Mouse (Mus musculus) MEL (cell line): ENCODE data around the gene Gm20812. TPM values are rescaled to one million over a fixed set of nuclear protein-coding genes. Genes with fewer than 3 reads are reported as not detected.
"Not testable (repeated sequence)": the region's sequence is repeated elsewhere in the genome, so short reads cannot be mapped to it uniquely, and the experiment has no call there.

Experiments
- DNase-seq: peaks from one replicate; pipeline ENCODE4 v3.0.0; 2011; ENCODE audit warnings: low read depth, low spot score
- H3K27ac ChIP-seq: 2 replicates; pipeline ENCODE4 v1.5.1; 2012; ENCODE audit warnings: low read depth, mild to moderate bottlenecking, control low read depth, low read length, moderate library complexity; ENCODE audit not compliant: control insufficient read depth
- H3K27me3 ChIP-seq, 2 experiments: fragments of 150-350 bp in 1 of 2; sonication (generic) in 1 of 2; 2 replicates each; pipeline ENCODE4 v1.6.1; 2012; ENCODE audit warnings: low read length in 2 of 2, mild to moderate bottlenecking in 2 of 2, improper control_type of control experiment in 1 of 2, moderate library complexity in 1 of 2; ENCODE audit not compliant: insufficient read depth in 2 of 2, control insufficient read depth in 1 of 2
- H3K36me3 ChIP-seq, 2 experiments: 2 replicates each; pipeline ENCODE4 v1.6.1; 2012 to 2014; ENCODE audit warnings: low read length in 2 of 2, improper control_type of control experiment in 1 of 2, inconsistent platforms in 1 of 2, mild to moderate bottlenecking in 1 of 2; ENCODE audit not compliant: insufficient read depth in 2 of 2, control insufficient read depth in 1 of 2
- H3K4me1 ChIP-seq, 2 experiments: fragments of 150-350 bp in 1 of 2; sonication (generic) in 1 of 2; 2 replicates each; pipeline ENCODE4 v1.6.1; 2012; ENCODE audit warnings: low read length in 2 of 2, improper control_type of control experiment in 1 of 2, mild to moderate bottlenecking in 1 of 2; ENCODE audit not compliant: insufficient read depth in 2 of 2, control insufficient read depth in 1 of 2
- H3K4me3 ChIP-seq, 2 experiments: fragments of 150-350 bp in 1 of 2; sonication (generic) in 1 of 2; 2 replicates each; pipeline ENCODE4 v1.5.1; 2012; ENCODE audit warnings: low read depth in 2 of 2, low read length in 2 of 2, mild to moderate bottlenecking in 2 of 2, moderate library complexity in 2 of 2, control low read depth in 1 of 2, improper control_type of control experiment in 1 of 2; ENCODE audit not compliant: control insufficient read depth in 1 of 2, insufficient read depth in 1 of 2
- H3K79me2 ChIP-seq: 2 replicates; pipeline ENCODE4 v1.6.1; 2012; ENCODE audit warnings: mild to moderate bottlenecking, low read length, moderate library complexity; ENCODE audit not compliant: control insufficient read depth, poor library complexity, insufficient read depth
- H3K9ac ChIP-seq: 2 replicates; pipeline ENCODE4 v1.6.1; 2012; ENCODE audit warnings: low read depth, mild to moderate bottlenecking, control low read depth, low read length, moderate library complexity; ENCODE audit not compliant: control insufficient read depth, poor library complexity, severe bottlenecking
- H3K9me3 ChIP-seq: fragments of 150-350 bp; sonication (generic); replicated peaks from 2 replicates; pipeline ENCODE4 v1.6.1; 2012; ENCODE audit warnings: mild to moderate bottlenecking, low read length, improper control_type of control experiment, moderate library complexity; ENCODE audit not compliant: insufficient read depth
- polyA plus RNA-seq, 2 experiments: library from polyadenylated mRNA; stranded (reverse) in 1 of 2; unstranded in 1 of 2; fragments of >175 nt in 1 of 2; fragments of >200 nt in 1 of 2; gene quantifications; 2 replicates each; pipeline versions ENCODE4 v1.2.1 to v1.2.4; 2012; ENCODE audit warnings: low replicate concordance in 2 of 2, low read depth in 1 of 2; ENCODE audit not compliant: insufficient read length in 2 of 2, insufficient read depth in 1 of 2, missing spikeins in 1 of 2
- total RNA-seq: library from RNA; depleted of rRNA; stranded (reverse); fragments of 300-350 nt; gene quantifications from 2 replicates; pipeline ENCODE4 v1.2.3, GENCODE M21; 2012; rRNA removed

The Gm20812 gene
- not detected in 2 replicates for total RNA-seq
- not detected for polyA plus RNA-seq

DNA sequence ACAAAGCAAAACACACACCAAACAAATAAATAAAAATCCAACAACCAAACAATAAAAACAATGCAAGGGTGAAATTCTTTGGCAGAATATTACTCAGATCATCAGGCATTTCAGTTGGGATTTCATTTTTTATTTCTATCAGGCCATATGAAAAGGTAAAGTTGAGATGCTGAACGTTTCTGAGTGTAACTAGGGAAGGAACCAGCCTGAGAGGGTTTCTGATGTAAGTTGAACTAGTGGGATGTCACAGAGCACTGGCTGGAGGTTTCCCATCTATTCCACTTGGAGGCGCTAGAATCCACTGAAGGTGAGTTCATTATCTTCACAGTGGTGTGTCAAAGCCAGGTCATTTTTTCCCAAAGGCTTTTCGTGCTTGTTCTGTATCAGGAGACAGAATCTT is at the start of gene Gm20812:
TSS of gene Gm20812 (plus strand) at position 301 of the 400 bp plus-strand sequence.
- not testable (repeated sequence) for DNase-seq, H3K4me1 ChIP-seq, H3K9ac ChIP-seq, H3K9me3 ChIP-seq, H3K36me3 ChIP-seq, H3K79me2 ChIP-seq, H3K4me3 ChIP-seq, H3K27ac ChIP-seq, H3K27me3 ChIP-seq

Other genes with a start within 250 kb of the Gm20812 start
- not detected in 2 replicates for gene Gm29554, start 108.0 kb upstream of the Gm20812 start, total RNA-seq
- gene Gm29554, start 108.0 kb upstream of the Gm20812 start, polyA plus RNA-seq: not detected